Mouse (Mus musculus) cerebellum, adult (tissue): ENCODE data around the gene Alox12b.

Experiments
- ATAC-seq: cut with Nextera tagmentation; 2 replicates; pipeline ENCODE4 v1.9.2; 2017; ENCODE audit warnings: mild to moderate bottlenecking, moderate library complexity, mixed read lengths; ENCODE audit not compliant: insufficient number of reproducible peaks, low FRiP score, low TSS enrichment

The Alox12b gene

GRCm38 (mm10) chr11:69171626-69172025 lies 14.8 kb downstream of the Alox12b start:
- no peak for ATAC-seq

DNA sequence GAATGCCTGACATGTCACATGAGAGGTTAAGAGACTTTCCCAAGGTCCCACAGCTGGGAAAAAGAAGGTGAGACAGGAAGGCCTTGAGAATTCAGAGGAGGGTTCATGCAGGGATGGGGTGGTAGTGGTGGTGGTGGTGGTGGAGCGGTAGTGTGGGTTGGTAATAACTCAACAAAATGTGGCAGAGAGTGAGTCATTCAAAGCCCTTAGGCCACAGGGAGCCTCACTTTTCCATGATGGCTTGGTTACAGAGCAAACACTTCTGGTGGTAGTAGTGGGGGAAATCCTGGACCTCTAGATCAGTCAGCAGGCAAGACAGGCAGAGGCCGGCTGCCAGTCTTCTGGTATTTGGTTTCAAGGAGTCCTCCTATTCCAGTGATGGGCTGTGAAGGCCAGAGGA lies 15.8 kb downstream of the Alox12b start:
- no peak for ATAC-seq

DNA sequence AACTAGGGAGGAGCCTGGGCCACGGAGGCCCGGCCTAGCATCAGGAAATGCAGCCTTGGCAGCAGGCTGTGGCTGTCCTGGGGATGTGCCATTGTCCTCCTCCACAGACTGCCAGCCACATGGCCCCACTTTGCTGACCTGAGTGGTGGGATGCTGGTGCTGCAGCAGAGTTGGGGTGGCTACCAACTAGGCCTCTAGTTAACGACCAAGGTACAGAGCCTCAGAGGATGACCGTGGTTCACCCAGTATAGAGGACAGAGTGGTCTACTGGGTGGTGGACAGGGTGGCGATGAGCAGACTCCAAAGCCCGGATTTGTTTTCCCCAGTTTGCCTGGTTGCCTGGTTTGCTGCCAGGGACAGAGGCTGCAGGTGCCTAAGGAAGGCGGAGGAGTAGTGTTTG lies 17.9 kb downstream of the Alox12b start:
- ATAC-seq = no peak

DNA sequence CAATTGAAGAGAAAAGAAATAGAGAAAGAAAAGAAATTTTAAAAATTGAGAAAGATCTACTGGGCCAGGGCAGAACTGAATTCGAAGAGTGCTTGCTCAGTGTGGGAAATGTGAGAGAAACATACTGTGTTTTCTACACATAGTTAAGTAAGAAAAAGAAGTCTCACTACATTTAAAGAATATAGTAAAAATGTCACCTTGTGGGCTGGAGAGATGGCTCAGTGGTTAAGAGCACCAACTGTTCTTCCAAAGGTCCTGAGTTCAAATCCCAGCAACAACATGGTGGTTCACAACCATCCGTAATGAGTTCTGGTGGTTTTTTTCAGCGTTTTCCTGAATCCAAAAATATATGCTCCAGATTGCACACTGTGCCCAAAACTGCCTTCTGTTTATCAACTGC lies 21.7 kb downstream of the Alox12b start:
- ATAC-seq = no peak

- ATAC-seq = no peak
Observed at GRCm38 (mm10) chr11:69179512-69179911, 22.7 kb downstream of the Alox12b start.

- no peak for ATAC-seq
Observed at GRCm38 (mm10) chr11:69180120-69180519, 23.3 kb downstream of the Alox12b start.

DNA sequence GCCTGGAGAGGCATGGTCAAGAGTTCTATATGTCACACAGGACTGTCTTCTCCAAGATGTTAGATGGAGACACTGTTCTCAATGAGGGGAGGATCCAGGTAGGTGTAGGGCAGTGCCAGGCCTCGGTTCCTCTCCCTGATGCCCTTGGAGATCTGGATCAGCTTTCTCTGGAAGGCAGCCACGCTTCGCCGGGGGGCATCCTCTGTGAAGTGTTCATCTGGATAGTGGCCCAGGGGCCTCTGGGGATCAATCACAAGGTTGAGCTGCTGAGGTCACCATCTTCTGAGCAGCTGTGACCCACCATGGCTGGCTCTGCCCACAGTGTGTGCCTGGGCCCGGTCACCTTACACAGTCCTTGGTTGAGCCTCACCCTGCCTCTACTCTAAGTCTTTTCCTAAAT lies 28.2 kb downstream of the Alox12b start:
- no peak for ATAC-seq

DNA sequence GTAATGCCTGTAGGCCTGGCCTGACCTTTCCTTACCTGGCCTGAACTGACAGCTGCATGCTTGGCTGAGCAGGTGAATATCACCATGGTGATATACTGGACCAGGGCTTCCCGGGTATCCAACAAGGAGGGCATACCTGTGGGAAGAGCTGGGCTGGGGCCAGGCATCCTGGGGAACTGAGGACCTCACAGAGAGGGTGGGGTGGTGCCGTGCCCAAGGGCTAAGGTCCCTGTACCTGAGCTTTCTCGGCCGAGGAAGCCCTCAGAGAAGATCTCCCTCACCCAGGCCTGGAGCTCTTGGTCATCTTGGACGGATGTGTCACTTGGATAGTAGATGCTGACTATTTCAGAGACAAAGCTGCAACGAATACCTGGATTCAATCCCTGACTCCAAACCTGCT lies 29.1 kb downstream of the Alox12b start:
- ATAC-seq = no peak

DNA sequence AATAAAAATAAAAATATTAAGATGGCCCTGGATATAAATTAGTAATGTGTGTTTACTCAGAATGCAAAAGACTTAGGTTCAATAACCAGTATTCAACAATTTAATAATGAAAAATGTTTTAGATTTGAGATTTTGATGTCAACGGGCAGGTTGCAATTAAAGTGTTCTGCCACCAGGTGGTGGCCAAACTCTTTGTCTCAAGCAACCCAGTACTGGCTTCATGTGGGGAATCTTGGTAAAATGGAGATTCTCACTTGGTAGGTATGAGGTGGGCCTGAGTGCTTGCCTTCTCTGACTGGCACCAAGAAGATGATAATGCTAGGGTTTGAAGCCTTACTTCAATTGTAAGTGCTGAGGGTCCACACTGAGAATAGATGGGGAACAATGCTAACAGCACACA lies 36.1 kb downstream of the Alox12b start:
- ATAC-seq = no peak

DNA sequence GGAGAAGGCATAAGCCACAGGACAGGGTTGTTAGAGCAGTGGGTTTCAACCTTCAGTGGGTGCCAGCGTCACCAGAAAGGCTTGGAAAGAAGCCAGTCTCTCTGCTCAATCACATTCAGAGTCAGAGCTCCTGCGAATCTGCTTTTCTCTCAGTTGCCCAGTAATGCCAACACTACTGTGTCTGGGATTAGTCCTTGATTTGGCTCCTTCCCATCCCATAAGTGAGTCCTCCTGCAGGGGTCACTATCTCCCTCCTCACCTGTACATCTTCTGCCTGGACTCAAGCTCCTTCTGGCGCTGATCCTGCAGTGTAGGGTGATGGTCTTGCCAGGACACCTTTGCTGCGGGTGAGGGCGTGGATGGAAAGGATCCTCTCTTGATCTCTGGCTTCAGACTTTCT lies 40.0 kb downstream of the Alox12b start:
- no peak; the same call in 1 of the 2 replicates for ATAC-seq

DNA sequence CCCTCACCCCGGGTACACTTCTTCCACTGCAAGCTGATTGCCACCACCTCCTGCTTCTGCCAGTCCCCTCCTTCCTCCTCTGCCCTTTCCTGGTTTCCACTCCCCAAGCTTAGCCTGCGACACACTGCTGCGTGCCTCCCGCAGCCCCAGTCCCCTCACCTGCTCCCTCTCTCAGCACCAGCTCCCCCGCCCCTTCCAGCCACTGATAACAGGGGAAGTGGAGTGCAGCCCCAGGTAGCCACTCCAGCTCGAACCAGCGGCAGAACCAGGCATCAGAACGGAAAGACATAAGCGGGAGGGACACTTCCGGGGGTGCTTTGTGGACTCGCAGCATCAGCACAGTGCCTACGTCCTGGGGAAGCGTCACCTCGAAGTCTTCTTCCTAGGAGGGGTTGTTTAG lies 40.4 kb downstream of the Alox12b start:
- no peak; the same call in 1 of the 2 replicates for ATAC-seq

DNA sequence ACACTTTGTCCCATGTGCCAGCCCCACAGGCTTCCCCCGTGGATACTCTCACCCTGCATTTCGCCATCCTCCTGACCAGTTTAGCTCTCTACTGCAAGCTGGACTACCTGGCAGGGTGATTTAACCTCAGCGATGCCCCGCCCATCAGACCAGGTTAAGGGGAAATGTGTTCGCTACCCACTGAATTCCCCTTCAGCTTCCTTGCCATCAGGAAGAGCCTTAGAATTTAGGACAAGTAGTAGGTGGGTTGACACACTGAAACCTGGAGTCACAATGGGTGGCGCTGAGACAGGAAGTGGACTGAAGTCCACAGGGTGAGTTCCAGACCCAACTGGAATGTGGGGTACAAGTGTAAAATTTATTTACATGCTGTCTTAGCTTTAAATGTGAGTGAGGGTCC lies 41.0 kb downstream of the Alox12b start, which contains the start of gene Alox8:
TSS of gene Alox8 (minus strand) at position 101 of the 400 bp plus-strand sequence.
- ATAC-seq = no peak

DNA sequence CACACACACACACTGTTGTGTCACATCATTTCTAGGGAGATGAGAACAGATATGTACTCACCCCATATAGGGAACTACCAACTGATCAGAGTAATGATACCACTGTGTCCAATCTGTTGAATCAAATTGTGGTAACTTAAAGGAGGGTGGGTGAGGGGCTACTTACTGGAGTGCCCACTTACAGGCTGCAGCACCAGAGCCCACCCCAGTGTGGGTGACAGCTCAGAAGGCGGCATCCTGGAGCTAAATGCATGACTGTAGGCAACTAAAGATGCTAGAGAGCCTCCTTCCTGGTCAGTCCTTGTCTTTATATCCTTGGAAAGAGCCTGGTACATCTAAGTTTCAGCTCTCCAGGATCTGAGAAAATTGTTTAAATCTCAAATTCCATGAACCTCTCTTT lies 42.5 kb downstream of the Alox12b start:
- ATAC-seq = no peak

DNA sequence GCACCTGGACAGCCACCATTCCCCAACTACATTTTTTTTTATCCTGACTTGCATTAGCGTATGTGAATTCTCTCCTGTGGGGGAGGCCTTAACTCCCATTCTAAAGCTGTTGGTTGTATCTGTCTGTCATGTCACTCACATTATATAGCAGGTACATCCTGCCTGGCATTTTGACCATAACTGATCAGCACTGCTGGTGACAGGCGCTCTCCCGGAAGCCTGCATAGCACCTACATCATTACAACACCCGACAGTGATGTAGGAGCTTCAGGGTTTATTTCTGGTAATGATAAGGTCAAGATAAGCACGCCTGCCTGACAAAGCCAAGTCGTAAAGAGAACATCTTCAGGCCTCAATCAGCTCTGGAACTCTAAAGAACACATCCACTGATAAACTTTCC lies 43.4 kb downstream of the Alox12b start:
- ATAC-seq = no peak

GRCm38 (mm10) chr11:69202469-69203230 lies 45.9 kb downstream of the Alox12b start:
- no peak for ATAC-seq

DNA sequence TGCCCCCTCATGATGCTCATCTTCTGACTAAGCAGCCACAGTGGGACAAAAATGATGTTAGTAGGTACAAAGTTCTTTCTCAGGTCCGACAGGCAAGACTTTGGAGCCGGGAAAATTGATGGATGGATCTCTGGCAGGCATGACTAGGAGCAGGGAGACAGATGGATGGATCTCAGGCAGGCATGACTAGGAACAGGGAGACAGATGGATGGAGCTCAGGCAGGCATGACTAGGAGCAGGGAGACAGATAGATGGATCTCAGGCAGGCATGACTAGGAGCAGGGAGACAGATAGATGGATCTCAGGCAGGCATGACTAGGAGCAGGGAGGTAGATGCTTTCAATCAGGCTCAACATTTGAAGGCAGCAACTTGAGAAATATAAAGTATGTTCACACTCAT lies 54.6 kb downstream of the Alox12b start:
- ATAC-seq = peak; percentile 97

- no peak for ATAC-seq
Observed at GRCm38 (mm10) chr11:69217411-69217810, 60.6 kb downstream of the Alox12b start.

GRCm38 (mm10) chr11:69218661-69219060 lies 61.9 kb downstream of the Alox12b start:
- ATAC-seq = no peak
